Mouse (Mus musculus) heart, adult 2 months (tissue): ENCODE data around the gene Ccne1.

Experiments used
- CTCF ChIP-seq: fragments of 200-600 bp; IDR thresholded peaks from 2 replicates; pipeline ENCODE4 v1.8.1; 2022; ENCODE audit warnings: antibody characterized with exemption, mild to moderate bottlenecking, moderate library complexity
- EP300 ChIP-seq: fragments of 200-500 bp; IDR thresholded peaks from 2 replicates; pipeline ENCODE4 v1.6.1; 2011; ENCODE audit warnings: low read depth, low read length, control low read depth; ENCODE audit not compliant: insufficient read depth
- POLR2A ChIP-seq: fragments of 200-500 bp; IDR thresholded peaks from 2 replicates; pipeline ENCODE4 v1.6.1; 2011; ENCODE audit warnings: mild to moderate bottlenecking, low read depth, low read length, control low read depth; ENCODE audit not compliant: insufficient read depth

DNA sequence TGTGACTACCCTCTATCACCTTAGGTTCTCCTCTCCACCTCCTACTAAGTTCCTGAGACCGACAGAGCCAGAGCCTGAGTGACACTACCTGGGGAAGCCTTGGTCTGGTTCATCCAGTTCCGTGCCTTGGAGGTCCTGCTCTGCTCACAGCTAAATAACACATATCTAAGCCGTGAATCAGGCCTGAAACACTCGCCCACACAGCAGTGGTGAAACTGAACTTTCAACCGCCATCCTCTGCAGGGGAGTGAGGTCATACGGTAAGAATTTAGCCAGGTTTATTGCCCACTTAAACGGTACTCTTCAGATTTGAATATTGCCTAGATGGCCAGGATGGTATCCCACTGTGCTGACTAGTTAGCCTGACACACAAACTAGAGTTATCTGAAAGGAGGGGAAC, 30.1 kb downstream of the Ccne1 start:
- no peak for TF ChIP-seq POLR2A
- no peak for TF ChIP-seq CTCF
- TF ChIP-seq EP300 = no peak
